Mouse (Mus musculus) lung, embryonic 16.5 days (tissue): ENCODE measurements around the gene Mink1. TPM values are rescaled to one million over a fixed set of nuclear protein-coding genes. Genes with fewer than 3 reads are reported as not detected.

Source experiments
- ATAC-seq: fragments of 200-750 bp; cut with Nextera tagmentation; 2 replicates; pipeline ENCODE4 v1.8.0; 2017; ENCODE audit warnings: low read depth, mild to moderate bottlenecking, moderate library complexity
- H3K27ac ChIP-seq: fragments of 300-500 bp; sonication (generic); 2 replicates; pipeline ENCODE4 v1.5.1; 2014; ENCODE audit warnings: mild to moderate bottlenecking, control low read depth, low read length
- H3K27me3 ChIP-seq: fragments of 300-500 bp; sonication (generic); 2 replicates; pipeline ENCODE4 v1.6.1; 2014; ENCODE audit warnings: low read depth, low read length, mixed read lengths; ENCODE audit not compliant: control insufficient read depth, insufficient read depth
- H3K36me3 ChIP-seq: fragments of 300-500 bp; sonication (generic); 2 replicates; pipeline ENCODE4 v1.6.1; 2014; ENCODE audit warnings: low read length; ENCODE audit not compliant: control insufficient read depth, insufficient read depth
- H3K4me1 ChIP-seq: fragments of 300-500 bp; sonication (generic); replicated peaks from 2 replicates; pipeline ENCODE4 v1.6.1; 2014; ENCODE audit warnings: low read length, mixed read lengths; ENCODE audit not compliant: control insufficient read depth, insufficient read depth
- H3K4me2 ChIP-seq: fragments of 300-500 bp; sonication (generic); 2 replicates; pipeline ENCODE4 v1.6.1; 2014; ENCODE audit warnings: low read depth, low read length, control low read depth
- H3K4me3 ChIP-seq: fragments of 300-500 bp; sonication (generic); 2 replicates; pipeline ENCODE4 v1.5.1; 2014; ENCODE audit warnings: mild to moderate bottlenecking, low read length, control low read depth
- H3K9ac ChIP-seq: fragments of 300-500 bp; sonication (generic); 2 replicates; pipeline ENCODE4 v1.6.1; 2014; ENCODE audit warnings: low read length, control low read depth
- H3K9me3 ChIP-seq: fragments of 300-500 bp; sonication (generic); 2 replicates; pipeline ENCODE4 v1.6.1; 2016; ENCODE audit warnings: low read length; ENCODE audit not compliant: control insufficient read depth
- WGBS: fragments of 180-500 bp; shearing (Covaris S2); extraction: QIAGEN DNeasy Blood & Tissue Kit; methylation state at CpG from one replicate; pipeline ENCODE4 v1.1.7; 2014; 5-methylcytosine and 5-hydroxymethylcytosine counted together
- polyA plus RNA-seq: library from polyadenylated mRNA; unstranded; fragments of >200 nt; fragmentation: Nextera tagmentation; extraction: Ambion mirVana; gene quantifications from 2 replicates; pipeline ENCODE4 v1.2.1, GENCODE M21; 2015

The Mink1 gene
- polyA plus RNA-seq, 1 experiment from 2014 or later, result 10.3 TPM

- no peak overlapping the region for H3K9ac ChIP-seq
- 64% methylated on average over 5 of the region's 5 CpGs for WGBS
These were observed 21.3 kb upstream of the Mink1 start for GRCm38 (mm10) chr11:70541415-70541814.

DNA sequence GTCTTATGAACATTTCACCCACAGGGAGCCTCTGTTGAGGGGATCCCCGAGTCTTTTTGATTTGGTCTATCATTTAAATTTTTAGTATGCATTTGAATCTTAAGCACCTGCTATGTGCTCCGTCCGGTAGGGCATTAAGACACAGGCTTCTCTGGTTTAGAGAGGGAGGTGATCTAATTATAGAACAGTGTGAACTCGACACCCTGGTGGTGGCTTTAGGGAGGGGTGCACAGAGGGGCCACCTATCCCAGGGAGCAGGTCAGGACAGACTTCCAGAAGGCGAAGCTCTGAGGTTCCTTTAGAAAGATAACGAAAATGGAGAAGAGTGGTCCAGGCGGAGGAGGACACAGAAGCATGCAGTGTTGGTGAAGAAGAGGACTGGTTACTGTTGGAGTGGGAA lies 18.2 kb upstream of the Mink1 start:
- no peak overlapping the region for H3K9ac ChIP-seq
- H3K27me3 ChIP-seq, result no peaks in the 10 kb centered on the region
- no peak overlapping the region for H3K4me3 ChIP-seq
- H3K36me3 ChIP-seq, result peaks cover 2% of the 10 kb centered on the region; the same call in 1 of the 2 replicates
- WGBS, result 56% methylated on average over 7 of the region's 7 CpGs
- no peak overlapping the region for H3K27ac ChIP-seq
- ATAC-seq, result no peak
- H3K4me1 ChIP-seq, result peaks cover 4% of the 10 kb centered on the region; the same call in 1 of the 2 replicates
- no peaks in the 10 kb centered on the region for H3K9me3 ChIP-seq
- H3K4me2 ChIP-seq, result no peak overlapping the region

More at GRCm38 (mm10) chr11:70541415-70541814, 21.3 kb upstream of the Mink1 start:
- Histone ChIP-seq H3K36me3 (peaks cover 2% of the 10 kb centered on the region; the same call in 1 of the 2 replicates), H3K4me3 (no peak overlapping the region), H3K9me3 (no peaks in the 10 kb centered on the region), H3K27me3 (no peaks in the 10 kb centered on the region), H3K27ac (no peak overlapping the region), H3K4me2 (peak overlapping the region; percentile 68; the same call in 1 of the 2 replicates), H3K4me1 (peaks cover 7% of the 10 kb centered on the region; the same call in 1 of the 2 replicates)
- no peak for ATAC-seq

DNA sequence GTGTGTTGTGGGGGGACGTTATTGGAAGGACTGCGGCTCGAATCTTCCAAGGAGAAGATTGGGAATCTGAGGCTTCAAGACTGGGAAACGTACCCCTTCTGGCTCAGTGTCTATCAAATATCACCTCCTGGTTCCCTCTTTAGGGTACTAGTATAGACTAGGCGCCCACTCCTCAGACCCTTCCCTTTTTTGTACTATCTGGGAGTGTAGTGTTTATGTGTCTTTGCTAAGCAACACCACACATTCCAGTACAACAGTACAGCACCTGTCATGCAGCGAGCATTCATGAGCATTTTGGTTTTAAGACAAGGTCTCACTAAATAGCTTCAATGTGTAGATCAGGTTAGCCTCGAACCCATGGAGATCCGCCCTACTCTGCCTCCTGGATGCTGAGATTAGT lies 11.2 kb upstream of the Mink1 start:
- H3K9ac ChIP-seq, result no peak overlapping the region
- H3K27ac ChIP-seq, result no peak overlapping the region
- H3K4me1 ChIP-seq, result no peaks in the 10 kb centered on the region
- H3K4me2 ChIP-seq, result no peak overlapping the region
- no peaks in the 10 kb centered on the region for H3K27me3 ChIP-seq
- 88% methylated on average over 8 of the region's 8 CpGs for WGBS
- no peak for ATAC-seq
- no peak overlapping the region for H3K4me3 ChIP-seq
- no peaks in the 10 kb centered on the region for H3K9me3 ChIP-seq
- H3K36me3 ChIP-seq, result peaks cover under 1% of the 10 kb centered on the region; the same call in 1 of the 2 replicates

DNA sequence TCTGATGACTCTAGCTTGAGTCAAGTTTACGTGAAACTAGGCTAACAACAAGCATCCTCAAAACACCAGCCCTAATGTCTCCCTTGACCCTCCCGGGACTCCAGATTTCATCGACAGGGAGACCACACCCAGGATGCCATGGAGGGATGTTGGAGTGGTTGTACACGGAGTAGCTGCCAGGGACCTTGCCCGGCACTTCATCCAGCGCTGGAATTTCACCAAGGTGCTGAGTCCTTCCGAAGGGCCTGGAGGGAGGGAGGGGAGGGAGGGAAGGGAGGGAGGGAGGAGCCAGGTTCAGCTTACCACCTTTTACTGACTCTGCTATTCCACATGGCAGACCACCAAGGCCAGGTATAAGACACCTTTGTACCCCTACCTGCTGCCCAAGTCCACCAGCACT lies 8.7 kb upstream of the Mink1 start:
- Histone ChIP-seq H3K9ac (no peak overlapping the region), H3K9me3 (no peaks in the 10 kb centered on the region), H3K4me1 (no peaks in the 10 kb centered on the region), H3K4me2 (no peak overlapping the region), H3K27ac (no peak overlapping the region), H3K4me3 (no peak overlapping the region), H3K27me3 (no peaks in the 10 kb centered on the region), H3K36me3 (peaks cover 2% of the 10 kb centered on the region; the same call in 1 of the 2 replicates)
- peak; percentile 51; the same call in 1 of the 2 replicates for ATAC-seq
- 10% methylated on average over 7 of the region's 7 CpGs for WGBS

GRCm38 (mm10) chr11:70557545-70557944 lies 5.1 kb upstream of the Mink1 start:
- ATAC-seq, result no peak
- H3K4me1 ChIP-seq, result peaks cover 7% of the 10 kb centered on the region
- H3K9me3 ChIP-seq, result no peaks in the 10 kb centered on the region
- H3K36me3 ChIP-seq, result peaks cover 2% of the 10 kb centered on the region; the same call in 1 of the 2 replicates
- H3K4me2 ChIP-seq, result no peak overlapping the region
- no peak overlapping the region for H3K4me3 ChIP-seq
- no peak overlapping the region for H3K27ac ChIP-seq
- no peaks in the 10 kb centered on the region for H3K27me3 ChIP-seq
- 85% methylated on average over 9 of the region's 9 CpGs for WGBS
- H3K9ac ChIP-seq, result no peak overlapping the region

GRCm38 (mm10) chr11:70561937-70562286 lies 769 bp upstream of the Mink1 start:
- Histone ChIP-seq H3K36me3 (no peaks in the 10 kb centered on the region), H3K9me3 (no peaks in the 10 kb centered on the region), H3K27me3 (no peaks in the 10 kb centered on the region), H3K4me1 (peaks cover 21% of the 10 kb centered on the region), H3K4me2 (peak overlapping the region; percentile 79), H3K4me3 (peak overlapping the region; percentile 79), H3K27ac (peak overlapping the region; percentile 75), H3K9ac (peak overlapping the region; percentile 82)
- 0% methylated on average over 2 of the region's 2 CpGs for WGBS
- ATAC-seq, result peak; percentile 1; the same call in 1 of the 2 replicates

GRCm38 (mm10) chr11:70562995-70563469 lies 351 bp downstream of the Mink1 start:
- no peaks in the 10 kb centered on the region for H3K36me3 ChIP-seq
- H3K9me3 ChIP-seq, result no peaks in the 10 kb centered on the region
- peak overlapping the region; percentile 82 for H3K9ac ChIP-seq
- ATAC-seq, result peak; percentile 29
- under 1% methylated on average over 13 of the region's 31 CpGs for WGBS
- H3K27ac ChIP-seq, result peak overlapping the region; percentile 75
- no peaks in the 10 kb centered on the region for H3K27me3 ChIP-seq
- peaks cover 21% of the 10 kb centered on the region for H3K4me1 ChIP-seq
- peak overlapping the region; percentile 79 for H3K4me2 ChIP-seq
- peak overlapping the region; percentile 79 for H3K4me3 ChIP-seq

- H3K9ac ChIP-seq, result peak overlapping the region; percentile 82
- peak; percentile 41 for ATAC-seq
- H3K9me3 ChIP-seq, result no peaks in the 10 kb centered on the region
- H3K36me3 ChIP-seq, result no peaks in the 10 kb centered on the region
- WGBS, result 3% methylated on average over 25 of the region's 25 CpGs
- peaks cover 21% of the 10 kb centered on the region for H3K4me1 ChIP-seq
- no peaks in the 10 kb centered on the region for H3K27me3 ChIP-seq
- peak overlapping the region; percentile 75 for H3K27ac ChIP-seq
- H3K4me2 ChIP-seq, result peak overlapping the region; percentile 79
- peak overlapping the region; percentile 79 for H3K4me3 ChIP-seq
These were observed 992 bp downstream of the Mink1 start for GRCm38 (mm10) chr11:70563470-70564275.

DNA sequence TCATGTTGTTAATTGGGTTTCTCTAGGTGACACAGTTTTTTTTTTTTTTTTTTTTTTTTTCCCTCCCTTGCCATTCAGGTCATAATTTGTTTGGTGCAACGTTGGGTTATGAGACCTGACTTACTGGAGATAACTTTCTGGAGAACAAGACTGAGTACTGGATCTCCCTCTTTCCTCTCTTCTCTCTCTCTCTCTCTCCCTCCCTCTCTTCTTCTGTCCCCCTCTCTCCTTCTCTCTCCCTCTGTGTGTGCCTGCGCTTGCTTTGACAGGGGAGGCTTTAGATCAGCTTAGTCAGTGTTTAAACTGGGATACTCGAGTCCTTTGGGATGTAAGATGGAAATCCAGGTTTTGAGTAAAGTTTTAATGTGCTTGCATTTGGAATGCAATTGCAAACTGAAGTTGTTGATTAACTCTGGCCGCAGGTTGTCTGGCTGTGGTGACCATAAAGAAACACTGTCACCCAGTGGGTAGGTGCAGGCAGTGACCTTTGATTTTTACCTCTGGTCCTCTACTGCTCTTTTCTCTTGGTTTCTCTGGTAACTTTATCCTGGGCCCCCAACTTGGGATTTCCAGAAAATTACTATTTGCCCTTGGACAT lies 1.7 kb downstream of the Mink1 start:
- no peaks in the 10 kb centered on the region for H3K27me3 ChIP-seq
- H3K36me3 ChIP-seq, result no peaks in the 10 kb centered on the region
- H3K4me1 ChIP-seq, result peaks cover 21% of the 10 kb centered on the region
- no peak for ATAC-seq
- peak overlapping the region; percentile 79 for H3K4me3 ChIP-seq
- peak overlapping the region; percentile 79 for H3K4me2 ChIP-seq
- H3K9me3 ChIP-seq, result no peaks in the 10 kb centered on the region
- 22% methylated on average over 4 of the region's 4 CpGs for WGBS
- peak overlapping the region; percentile 75 for H3K27ac ChIP-seq
- peak overlapping the region; percentile 82 for H3K9ac ChIP-seq
